Mouse (Mus musculus) lung, postnatal 4 days (tissue): ENCODE results near the gene Exoc3l.

Experiments
- DNase-seq, 2 experiments: peaks; one replicate each; pipeline ENCODE4 v3.0.0; 2021

Exoc3l gene

GRCm38 (mm10) chr8:105313622-105314402, 17.9 kb upstream of the Exoc3l start:
- no peak for DNase-seq

- DNase-seq, result no peak
These were observed 17.1 kb upstream of the Exoc3l start for GRCm38 (mm10) chr8:105312891-105313481.

DNA sequence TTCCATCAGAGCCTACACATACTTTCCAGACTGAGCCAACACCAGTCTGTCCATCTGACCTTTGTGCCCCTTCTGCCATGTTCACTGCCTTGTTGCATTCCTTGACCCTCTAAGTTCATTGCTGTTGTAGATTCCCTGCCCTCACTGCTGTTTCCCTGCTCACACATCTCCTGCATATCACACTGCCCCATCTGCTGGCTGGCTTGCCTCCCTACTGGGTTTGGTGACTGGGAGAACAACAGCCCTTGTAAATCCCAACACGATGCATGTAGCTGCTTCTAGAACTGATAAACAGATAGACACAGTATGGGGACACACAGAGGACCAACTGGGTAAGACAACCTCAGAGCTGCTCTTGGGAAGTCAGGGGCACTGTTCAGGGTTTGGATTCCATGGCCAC, 15.8 kb upstream of the Exoc3l start:
- DNase-seq, result no peak

GRCm38 (mm10) chr8:105310118-105310517, 14.2 kb upstream of the Exoc3l start:
- DNase-seq, result no peak

DNA sequence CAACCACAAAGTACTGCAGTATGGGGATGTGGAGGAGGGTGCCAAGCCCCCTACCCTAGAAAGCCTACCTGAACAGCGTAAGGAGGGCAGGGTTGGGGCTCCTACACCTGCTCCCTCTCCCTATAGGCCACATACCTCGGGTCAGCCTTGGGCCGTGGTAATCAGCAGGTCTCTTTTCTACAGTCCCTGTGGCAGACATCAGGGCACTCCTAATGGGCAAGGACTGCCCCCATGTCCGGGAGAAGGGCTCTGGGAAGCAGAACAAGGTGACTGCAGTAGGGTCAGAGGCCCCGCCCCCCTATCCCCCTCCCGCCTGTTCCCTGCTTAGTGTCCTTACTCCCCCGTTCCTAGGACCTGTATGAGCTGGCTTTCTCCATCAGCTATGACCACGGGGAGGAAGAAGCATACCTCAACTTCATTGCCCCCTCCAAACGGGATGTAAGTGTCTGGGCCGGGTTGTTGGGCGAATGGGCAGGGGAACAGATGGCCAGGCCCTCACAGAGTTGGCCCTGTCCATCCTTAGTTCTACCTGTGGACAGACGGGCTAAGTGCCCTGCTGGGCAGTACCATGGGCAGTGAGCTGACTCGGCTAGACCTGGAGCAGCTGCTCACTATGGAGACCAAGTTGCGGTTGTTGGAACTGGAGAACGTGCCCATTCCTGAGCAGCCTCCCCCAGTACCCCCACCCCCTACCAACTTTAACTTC, 13.4 kb upstream of the Exoc3l start:
- no peak for DNase-seq

- DNase-seq, result no peak
These were observed 12.5 kb upstream of the Exoc3l start for GRCm38 (mm10) chr8:105308428-105308827.

DNA sequence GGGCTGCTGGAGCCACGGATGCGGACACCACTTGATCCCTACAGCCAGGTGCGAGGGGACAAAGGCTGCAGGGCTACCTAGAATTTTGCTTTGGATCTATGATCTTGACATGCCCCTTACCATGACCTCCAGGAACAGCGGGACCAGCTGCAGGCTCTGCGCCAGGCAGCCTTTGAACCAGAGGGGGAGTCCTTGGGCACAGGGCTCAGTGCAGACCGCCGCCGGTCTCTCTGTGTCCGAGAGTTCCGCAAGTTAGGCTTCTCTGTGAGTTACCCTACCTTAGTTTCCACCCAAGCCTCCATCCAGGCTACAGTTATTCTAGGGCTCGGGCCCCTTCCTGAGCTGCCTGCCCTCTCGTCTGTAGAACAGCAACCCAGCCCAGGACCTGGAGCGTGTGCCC, 11.8 kb upstream of the Exoc3l start:
- no peak for DNase-seq

DNA sequence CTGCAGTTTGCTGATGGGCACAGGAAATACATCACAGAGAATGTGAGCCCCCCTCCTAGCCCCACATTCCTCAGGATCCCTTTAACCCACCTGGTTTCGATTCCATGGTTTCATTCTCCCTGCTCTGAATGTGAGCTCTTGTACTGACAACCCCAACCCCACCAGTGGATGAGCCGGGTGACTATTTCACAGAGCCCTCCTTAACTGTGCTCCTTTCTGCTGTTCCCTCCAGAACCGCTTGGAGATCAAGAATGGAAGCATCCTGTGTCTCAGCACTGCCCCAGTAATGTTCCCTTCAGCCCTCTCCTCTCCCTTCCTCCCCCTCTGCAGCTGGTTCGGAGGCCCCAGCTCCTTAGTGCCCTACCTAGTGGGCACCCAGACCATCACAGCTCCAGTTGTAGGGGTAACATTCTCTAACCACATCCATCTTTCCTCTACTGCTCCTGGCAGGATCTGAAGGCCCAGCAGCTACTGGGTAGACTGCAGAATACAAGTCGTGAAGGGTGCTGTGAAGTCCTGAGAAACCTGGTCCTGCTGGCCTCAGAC, 10.3 kb upstream of the Exoc3l start:
- DNase-seq, result no peak

- DNase-seq, result peak; percentile 81 to 91
These were observed 9.6 kb upstream of the Exoc3l start, which contains the start of gene Elmo3 for GRCm38 (mm10) chr8:105305211-105306145. Gene Elmo3 (plus strand): TSS chr8:105305601.

DNA sequence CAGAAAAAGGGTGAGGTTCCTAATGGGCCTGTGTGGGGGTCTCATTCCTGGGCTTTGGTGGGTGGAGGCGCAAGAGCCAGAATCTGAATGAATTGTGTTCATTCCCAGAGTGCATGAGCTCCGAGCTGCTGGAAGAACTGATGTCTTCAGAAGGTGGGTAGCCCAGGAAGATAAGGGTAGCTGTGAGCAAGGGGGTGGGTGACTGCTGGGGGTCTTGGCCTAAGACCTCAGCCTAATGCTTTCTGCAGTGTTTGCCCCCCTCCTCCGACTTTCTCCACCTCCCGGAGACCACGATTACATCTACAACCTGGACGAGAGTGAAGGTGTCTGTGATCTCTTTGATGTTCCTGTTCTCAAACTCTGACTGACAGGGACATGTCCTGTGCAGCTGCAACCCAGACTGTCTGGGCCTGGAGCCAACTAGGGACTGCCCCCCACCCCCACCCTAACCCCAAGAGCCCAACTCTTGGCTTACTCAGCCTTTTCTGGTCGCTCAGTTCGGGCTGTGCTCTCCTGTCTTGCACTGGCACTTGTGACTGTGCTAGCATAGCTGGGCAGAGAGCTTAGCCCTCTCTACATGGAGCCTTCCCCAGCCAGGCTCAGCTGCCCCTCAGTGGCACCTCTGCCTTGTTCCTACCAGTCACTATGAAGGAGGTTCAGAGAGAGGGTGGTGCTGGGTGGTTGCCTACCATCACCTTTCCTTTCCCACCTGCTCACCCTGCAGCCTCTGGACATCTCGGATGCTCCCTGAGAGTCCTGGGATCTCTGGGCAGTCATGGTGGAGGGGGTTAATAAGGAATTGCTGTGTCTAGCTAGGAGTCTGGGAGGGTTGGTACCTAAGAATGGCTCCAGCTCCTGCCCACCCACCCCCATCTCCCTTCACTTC, 8.7 kb upstream of the Exoc3l start:
- DNase-seq, result no peak

GRCm38 (mm10) chr8:105303874-105304273, 8.0 kb upstream of the Exoc3l start:
- no peak for DNase-seq

- DNase-seq, result no peak
These were observed 7.5 kb upstream of the Exoc3l start for GRCm38 (mm10) chr8:105303396-105303795.

DNA sequence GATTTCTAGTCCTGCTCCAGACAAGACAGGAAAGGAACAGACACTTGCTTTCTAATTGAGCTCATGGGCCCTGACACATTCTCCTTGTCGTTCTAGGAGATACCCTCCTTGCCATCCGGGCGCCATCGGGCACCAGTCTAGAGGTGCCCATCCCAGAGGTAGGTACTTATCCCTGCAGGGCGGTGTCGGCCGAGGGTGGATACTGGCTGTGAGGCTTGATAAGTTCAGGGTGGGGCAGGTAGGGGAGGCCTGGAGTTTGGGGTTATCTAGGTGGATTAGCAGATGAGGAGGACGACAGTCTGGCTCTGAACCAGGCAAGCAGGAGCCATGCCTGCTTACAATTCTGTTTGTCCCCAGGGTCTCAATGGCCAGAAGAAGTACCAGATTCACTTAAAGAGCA, 4.1 kb upstream of the Exoc3l start:
- no peak for DNase-seq

DNA sequence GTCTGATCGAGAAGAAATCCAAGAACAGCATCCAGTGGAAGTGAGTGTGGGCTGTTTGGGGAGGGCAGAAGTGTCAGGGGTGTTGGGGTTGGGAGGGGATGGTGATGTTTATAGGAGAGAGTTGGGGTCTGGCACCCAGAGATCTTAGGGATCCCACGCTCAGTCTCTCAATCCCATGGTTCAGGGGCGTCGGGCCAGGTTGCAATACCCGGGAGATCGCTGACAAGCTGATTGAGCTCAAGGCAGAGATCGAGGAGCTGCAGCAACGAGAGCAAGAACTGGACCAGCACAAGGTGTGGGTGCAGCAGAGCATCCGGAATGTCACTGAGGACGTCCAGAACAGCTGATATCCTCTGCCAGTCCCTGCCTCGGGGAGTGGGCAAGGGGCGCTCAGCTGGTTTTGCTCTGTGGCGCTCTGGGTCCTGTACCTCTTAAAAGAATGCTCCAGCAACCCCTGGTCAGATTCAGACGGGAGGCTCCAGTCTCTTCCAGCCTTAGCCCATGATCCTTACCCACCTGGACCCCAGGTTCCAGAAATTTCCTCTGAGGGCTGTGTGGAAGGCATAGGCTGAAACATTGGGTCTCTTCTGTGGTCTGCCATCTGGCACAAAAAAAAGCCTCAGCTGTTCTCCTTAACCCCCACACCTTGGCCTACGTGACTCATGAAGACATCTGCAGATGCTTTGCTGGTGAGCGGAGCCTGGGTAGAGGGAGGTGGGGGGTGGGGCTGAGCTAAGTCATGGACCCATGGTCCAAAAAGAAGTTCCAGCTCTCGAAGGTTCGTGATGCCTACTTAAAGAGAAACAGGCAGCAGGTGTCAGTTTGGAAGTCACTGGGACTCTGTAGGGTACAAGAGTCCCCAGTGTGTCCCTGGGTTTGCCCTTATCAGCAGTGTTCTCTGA, 2.7 kb upstream of the Exoc3l start:
- peak in 1 of 2 experiments; percentile 19 for DNase-seq

GRCm38 (mm10) chr8:105297511-105298192, 1.8 kb upstream of the Exoc3l start, which contains the start of gene E2f4:
Gene E2f4 (plus strand): TSS chr8:105297663.
- DNase-seq, result peak; percentile 94 to 96

GRCm38 (mm10) chr8:105295256-105295655, 645 bp downstream of the Exoc3l start:
- no peak for DNase-seq

GRCm38 (mm10) chr8:105294776-105295175, 1.1 kb downstream of the Exoc3l start:
- DNase-seq, result peak in 1 of 2 experiments; percentile 24

DNA sequence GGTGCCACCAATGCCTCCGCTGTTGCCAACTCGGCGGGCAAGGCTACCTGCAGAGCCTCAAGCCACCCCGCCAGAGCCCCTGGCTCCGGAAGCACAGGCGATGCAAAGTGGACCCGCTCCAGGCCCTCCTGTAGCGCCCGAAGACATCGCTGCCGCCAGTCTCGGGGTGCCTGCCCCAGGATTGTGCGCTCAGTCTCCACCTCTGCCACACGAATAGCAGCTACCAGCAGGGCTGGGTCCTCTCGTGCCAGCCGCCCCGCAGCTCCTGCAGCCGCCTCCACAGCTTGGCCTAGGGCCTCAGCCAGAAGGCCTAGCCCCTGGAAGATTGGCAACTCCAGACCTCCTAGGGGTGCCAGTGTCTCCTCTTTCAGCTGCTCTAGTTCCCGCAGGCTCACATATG, 2.5 kb downstream of the Exoc3l start:
- peak in 1 of 2 experiments; percentile 27 for DNase-seq

GRCm38 (mm10) chr8:105292471-105292870, 3.4 kb downstream of the Exoc3l start:
- peak in 1 of 2 experiments; percentile 25 for DNase-seq
